Mouse (Mus musculus) Patski (cell line): ENCODE data around the gene Zmym3. TPM values are rescaled to one million over a fixed set of nuclear protein-coding genes. Genes with fewer than 3 reads are reported as not detected.
A peak's percentile ranks its signal among the peaks of the same experiment; 100 is the strongest.

ENCODE experiments used
- ATAC-seq: fragments of 100-300 bp; one replicate; pipeline ENCODE4 v1.8.0; 2021
- CTCF ChIA-PET: fragments of 350-600 bp; sonication (Branson Sonifier 250); formaldehyde crosslinking; loops from one replicate; lab custom pipeline; 2022; ENCODE audit warnings: inconsistent platforms; lab: Charles Lee
- POLR2A ChIA-PET: fragments of 350-600 bp; sonication (Branson Sonifier 250); formaldehyde crosslinking; loops from one replicate; lab custom pipeline; 2022; ENCODE audit warnings: antibody characterized with exemption, inconsistent platforms; lab: Charles Lee
- DNase-seq: peaks from one replicate; pipeline ENCODE4 v3.0.0-alpha.2; 2011; ENCODE audit warnings: low read depth, low spot score
- H3K27me3 ChIP-seq: fragments of 371-371 bp; one replicate; pipeline ENCODE4 v1.5.1; 2021
- CTCF ChIP-seq: fragments of 100-300 bp; IDR thresholded peaks from one replicate; pipeline ENCODE4 v1.5.1; 2021
- in situ Hi-C: fragments of 300-500 bp; cut with MboI; formaldehyde crosslinking; loops from 3 replicates; pipeline ENCODE4 v1.11.1; 2018; ENCODE audit warnings: low pct_unique_long_range_greater_than_20kb, mixed read lengths
- polyA plus RNA-seq: library from polyadenylated mRNA; unstranded; gene quantifications from one replicate; pipeline ENCODE4 v1.2.3, GENCODE M21; 2021

The Zmym3 gene
- polyA plus RNA-seq, 1 experiment from 2014 or later: 60.5 TPM

DNA sequence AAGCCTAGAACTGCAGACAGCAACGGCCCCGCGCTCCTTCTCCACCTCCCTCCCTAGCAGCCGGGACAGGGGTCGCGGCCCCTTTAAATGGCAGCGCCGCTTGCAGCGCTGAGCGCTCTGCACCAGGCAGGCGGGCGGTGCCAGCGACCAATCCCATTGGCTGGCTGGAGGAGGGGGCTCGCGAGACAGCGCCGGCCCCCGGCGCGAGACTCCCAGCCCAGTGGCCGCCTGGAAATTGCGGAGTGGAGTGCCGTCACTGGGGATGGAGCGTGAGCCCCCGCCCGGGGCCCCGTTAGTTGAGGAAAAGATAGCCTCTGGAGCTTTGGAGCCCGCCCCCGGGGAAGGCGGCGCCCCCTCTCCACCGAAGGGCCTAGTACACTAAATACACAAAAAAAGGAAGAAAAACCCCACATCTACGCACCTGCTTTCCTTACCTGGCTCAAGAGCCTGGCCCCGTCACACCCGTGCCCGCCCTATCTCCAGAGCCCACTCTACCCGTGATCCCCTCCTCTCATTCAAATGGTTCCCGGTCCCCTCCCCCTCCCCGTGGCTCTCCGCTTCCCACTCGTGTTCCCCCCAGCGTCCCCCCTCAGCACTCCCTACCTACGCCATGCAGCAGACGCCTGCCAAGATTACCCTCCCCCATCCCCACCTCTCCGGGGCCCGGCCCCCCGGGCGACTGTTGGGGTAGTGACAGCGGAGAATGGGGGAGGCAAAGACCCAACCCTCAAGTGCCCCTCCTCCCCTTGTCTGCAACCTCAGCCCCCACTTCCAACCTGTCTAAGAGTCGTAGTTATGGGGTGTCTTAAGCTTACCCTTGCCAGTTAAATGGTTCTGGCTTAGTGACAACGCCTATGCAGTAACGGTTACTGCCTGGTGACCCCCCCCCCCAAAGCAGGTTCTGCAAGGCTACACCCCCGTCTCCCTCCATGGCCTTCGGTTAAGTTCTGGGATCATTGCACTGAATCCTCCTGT lies 637 bp downstream of the Zmym3 start:
- POLR2A ChIA-PET: interaction anchor here (0.6 to 1.3 kb wide), 3 partner anchors 9 to 13 kb away, joined by 3 to 4 read pairs (median 4); partner anchors contain the start of gene Nono
- CTCF ChIA-PET: interaction anchor here (1.0 kb wide), 1 partner anchor 8 kb away, joined by 3 read pairs; the partner anchor contains the start of gene Nono
- ATAC-seq: peak; percentile 74
- no peak for DNase-seq
- H3K27me3 ChIP-seq: no peaks in the 10 kb centered on the region
- TF ChIP-seq CTCF: no peak
- in situ Hi-C loops: no loop called here

DNA sequence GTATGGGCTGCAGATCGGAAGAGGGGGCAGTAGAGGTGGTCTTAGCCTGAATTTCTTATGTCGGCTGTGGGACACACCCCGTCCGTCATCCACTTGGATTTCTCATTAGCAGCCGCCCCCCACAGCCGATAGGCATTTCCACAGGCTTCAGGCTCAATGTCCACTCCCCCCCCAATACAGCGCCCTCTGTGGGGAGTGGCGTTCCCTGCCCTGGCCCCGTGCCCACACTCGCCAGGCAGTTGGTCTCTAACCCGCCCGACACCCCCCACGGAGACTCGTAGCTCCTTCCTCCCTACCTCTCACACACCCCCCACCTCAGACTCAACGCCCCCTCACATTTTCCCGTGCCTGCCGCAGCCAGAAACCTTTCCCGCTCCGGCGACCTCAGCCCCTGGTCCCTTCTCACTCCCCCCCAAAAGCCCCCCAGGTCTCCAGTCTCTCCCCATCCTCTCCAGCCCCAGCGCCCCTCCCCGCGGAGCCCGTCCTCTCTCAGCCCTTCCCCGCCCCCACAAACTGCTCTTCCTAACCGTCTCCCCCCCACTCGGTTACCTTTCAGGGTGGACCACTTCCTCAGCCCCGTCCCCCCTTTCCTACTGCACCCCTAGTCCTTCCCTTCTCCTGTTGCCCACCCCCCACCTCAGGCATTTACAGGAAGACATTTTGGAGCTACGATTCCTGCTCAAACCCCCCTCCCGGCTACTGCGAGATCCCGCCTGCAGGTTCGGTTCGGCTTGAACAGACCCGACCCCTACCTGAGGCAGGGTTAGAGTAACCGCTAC lies 1.5 kb downstream of the Zmym3 start:
- ATAC-seq: no peak
- ChIA-PET CTCF (interaction anchor here (1.0 kb wide), 1 partner anchor 9 kb away, joined by 3 read pairs; the partner anchor contains the start of gene Nono), POLR2A (interaction anchor here (1.1 to 1.3 kb wide), 2 partner anchors 10 to 11 kb away, joined by 3 to 4 read pairs; partner anchors contain the start of gene Nono)
- DNase-seq: no peak
- H3K27me3 ChIP-seq: no peaks in the 10 kb centered on the region
- in situ Hi-C loops: no loop called here
- TF ChIP-seq CTCF: no peak

DNA sequence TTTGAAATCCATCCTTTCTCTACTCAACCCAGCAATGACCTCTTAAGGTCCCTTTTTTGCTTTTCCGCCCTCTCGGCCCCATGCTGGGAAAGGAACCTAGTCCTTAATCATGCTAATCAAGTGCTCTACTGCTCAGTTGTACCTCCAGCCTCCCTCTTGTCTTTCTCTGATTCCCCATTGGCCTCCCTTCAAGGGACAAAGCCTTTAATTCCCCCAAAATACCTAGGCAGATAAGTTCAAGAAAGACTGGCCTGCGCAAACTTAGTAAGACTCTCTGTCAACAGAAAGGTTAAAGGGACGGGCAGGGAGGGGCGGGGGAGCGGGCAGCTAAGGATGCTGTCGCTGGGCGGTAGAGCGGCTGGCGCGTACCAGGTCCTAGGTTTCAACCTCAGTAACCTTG lies 24.2 kb downstream of the Zmym3 start:
- TF ChIP-seq CTCF: no peak
- DNase-seq (no peak), ATAC-seq (no peak)
- H3K27me3 ChIP-seq: peaks cover 5% of the 10 kb centered on the region
- POLR2A ChIA-PET: no interaction called here
- in situ Hi-C loops: no loop called here
- CTCF ChIA-PET: no interaction called here

DNA sequence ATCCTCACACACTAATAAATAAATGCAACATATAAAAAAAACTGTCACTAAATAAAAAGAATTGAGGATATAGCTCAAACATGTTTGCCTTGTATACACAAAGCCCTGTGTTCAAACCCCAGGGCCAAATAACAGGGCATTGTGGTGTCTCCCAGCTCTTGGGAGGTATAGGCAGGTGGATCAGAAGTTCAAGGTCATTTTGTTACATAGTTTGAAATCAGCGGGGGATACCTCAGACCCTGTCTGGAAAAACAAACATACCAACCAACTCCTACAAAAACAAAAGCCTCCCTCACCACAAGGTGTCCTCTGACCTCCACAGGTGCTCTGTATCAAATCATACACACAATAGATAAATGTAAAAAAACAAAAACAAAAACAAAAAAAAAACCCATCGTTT lies 26.3 kb downstream of the Zmym3 start:
- DNase-seq (no peak), ATAC-seq (no peak)
- H3K27me3 ChIP-seq: peaks cover 5% of the 10 kb centered on the region

DNA sequence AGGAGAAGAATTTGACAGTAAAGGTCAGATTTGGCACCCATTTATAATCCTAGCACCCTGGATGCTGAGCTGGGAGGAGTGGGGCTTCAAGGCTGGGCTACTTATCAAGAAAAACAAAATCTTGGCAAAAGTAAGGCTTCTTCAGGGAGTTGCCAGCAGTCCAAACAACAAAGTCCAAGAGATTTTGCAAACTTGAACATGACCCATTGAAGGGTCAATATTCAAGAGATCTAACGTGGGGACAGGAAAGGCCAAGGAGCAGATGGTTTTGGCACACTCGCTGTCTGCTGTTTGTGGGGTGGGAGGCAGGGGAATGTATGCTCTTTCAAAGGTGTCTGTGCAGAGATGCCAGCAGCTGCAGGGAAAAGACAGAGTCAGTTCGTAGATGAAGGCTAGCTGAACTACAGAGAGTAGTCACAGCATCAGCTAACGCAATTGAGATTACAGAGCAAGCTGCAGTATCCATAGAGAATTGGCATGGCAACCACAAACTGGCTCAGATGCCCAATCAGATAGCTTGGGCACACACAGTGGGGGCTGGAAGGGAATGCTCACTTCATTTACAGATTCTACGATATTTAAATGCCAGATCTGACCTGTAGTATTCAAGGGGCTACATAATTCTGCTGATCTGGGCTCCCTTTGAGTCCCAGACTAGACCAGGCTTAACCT lies 31.6 kb downstream of the Zmym3 start:
- ChIA-PET CTCF (no interaction called here), POLR2A (no interaction called here)
- in situ Hi-C loops: no loop called here
- no peak for DNase-seq
- peaks cover 19% of the 10 kb centered on the region for H3K27me3 ChIP-seq
- TF ChIP-seq CTCF: no peak
- no peak for ATAC-seq

More for the DNA sequence above, 26.3 kb downstream of the Zmym3 start:
- no peak for TF ChIP-seq CTCF
- ChIA-PET CTCF (no interaction called here), POLR2A (no interaction called here)
- in situ Hi-C loops: no loop called here

DNA sequence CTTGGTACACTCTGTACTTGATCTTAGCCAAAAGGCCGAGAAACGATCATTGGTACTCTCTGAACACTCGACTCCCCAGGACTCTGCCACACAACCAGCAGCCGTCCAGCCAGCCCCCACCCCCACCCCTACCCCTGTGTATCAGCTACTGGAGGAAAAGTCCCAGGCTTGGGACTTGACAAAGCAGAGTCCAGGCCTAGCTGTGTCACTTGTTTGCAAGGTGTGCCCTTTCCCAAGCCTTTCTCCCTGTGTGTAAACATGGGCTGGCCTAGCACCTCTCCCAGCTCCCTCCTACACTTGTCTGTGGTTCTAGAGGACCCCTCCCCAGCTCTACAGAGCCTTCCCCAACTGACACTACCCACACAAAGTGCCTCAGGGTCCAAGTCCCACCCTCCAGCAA lies 34.4 kb downstream of the Zmym3 start:
- no peak for ATAC-seq
- POLR2A ChIA-PET: no interaction called here
- no peak for TF ChIP-seq CTCF
- in situ Hi-C loops: no loop called here
- DNase-seq: no peak
- H3K27me3 ChIP-seq: peaks cover 19% of the 10 kb centered on the region
- CTCF ChIA-PET: no interaction called here

DNA sequence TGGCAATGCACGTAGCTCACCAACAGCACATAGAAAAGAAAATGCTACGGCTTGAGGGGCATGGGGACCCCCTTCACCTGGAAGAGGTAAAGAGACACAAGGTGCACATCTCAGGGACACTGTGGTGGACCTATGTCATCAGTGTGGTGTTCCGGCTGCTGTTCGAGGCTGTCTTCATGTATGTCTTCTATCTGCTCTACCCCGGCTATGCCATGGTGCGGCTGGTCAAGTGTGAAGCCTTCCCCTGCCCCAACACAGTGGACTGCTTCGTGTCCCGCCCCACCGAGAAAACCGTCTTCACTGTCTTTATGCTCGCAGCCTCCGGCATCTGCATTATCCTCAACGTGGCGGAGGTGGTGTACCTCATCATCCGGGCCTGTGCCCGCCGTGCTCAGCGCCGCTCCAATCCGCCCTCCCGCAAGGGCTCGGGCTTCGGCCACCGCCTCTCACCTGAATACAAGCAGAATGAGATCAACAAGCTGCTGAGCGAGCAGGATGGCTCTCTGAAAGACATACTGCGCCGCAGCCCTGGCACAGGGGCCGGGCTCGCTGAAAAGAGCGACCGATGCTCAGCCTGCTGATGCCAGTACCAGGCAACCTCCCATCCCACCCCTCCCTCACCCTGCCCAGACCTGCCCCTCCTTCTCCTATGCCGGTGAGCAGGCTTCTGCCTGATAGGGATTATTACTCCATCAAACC lies 36.1 kb downstream of the Zmym3 start:
- no peak for TF ChIP-seq CTCF
- no peak for DNase-seq
- H3K27me3 ChIP-seq: peaks cover 19% of the 10 kb centered on the region
- in situ Hi-C loops: no loop called here
- ATAC-seq: no peak
- ChIA-PET CTCF (no interaction called here), POLR2A (no interaction called here)

DNA sequence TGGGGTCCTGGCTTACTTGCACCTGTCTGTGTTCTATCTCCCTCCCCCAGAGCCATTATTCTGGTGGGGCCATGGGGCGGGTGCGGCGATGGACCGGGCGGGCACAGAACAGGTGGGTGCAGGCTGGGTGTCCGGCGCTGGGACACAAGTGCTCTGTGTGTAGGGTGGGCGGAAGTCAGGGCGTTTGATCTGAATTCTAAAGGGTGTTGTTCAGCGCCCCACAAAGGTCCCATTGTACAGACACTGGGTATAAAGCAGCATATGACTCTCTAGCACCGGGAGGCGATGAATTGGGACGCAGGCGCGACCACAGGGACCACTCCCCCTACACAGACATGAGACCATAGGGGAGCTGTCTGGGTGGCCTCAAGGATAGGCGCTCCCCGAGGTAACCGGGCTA lies 37.2 kb downstream of the Zmym3 start:
- H3K27me3 ChIP-seq: peaks cover 16% of the 10 kb centered on the region
- CTCF ChIA-PET: no interaction called here
- no peak for TF ChIP-seq CTCF
- ATAC-seq (no peak), DNase-seq (no peak)
- in situ Hi-C loops: no loop called here
- POLR2A ChIA-PET: no interaction called here

DNA sequence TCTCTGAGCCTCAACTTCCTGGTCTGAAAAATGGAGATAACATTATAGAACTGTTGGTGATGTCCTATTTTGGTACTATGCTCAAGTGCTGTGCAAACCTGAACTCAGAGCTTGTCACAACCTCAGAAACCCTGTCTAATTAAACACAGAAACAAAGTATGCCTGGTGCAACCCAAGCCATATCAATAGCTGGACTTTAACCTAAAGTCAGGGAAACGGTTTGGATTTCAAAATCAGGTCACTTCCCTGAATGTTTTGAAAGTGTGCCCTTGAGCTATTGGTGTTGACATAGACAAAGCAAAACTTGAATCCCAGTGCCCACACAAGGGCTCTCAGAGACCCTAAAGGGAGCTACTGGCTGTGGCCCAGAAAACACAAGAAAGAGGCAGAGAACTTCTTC lies 40.9 kb downstream of the Zmym3 start:
- ChIA-PET CTCF (no interaction called here), POLR2A (no interaction called here)
- peaks cover 13% of the 10 kb centered on the region for H3K27me3 ChIP-seq
- DNase-seq (no peak), ATAC-seq (no peak)
- no peak for TF ChIP-seq CTCF
- in situ Hi-C loops: no loop called here

DNA sequence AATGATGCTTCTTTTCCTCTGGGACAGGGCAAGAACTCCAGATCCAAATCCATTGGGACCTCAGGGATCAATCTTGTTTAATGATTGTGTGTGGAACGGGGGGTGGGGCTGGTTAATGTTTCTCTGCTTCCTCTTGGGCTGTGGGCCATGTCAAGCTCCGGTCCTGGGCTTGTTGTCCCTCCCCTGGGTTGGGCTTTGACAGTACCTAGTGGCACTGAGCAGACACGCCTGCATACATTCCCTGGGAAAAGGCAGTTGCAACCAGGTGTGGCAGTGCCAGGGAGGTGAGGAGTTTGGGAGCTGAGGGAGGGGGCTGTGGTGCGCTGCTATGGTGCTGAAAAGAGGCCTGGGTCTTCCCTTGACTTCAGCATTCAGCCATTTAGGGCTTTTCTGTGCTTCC lies 43.6 kb downstream of the Zmym3 start:
- H3K27me3 ChIP-seq: peaks cover 14% of the 10 kb centered on the region
- ChIA-PET CTCF (no interaction called here), POLR2A (no interaction called here)
- DNase-seq (no peak), ATAC-seq (no peak)
- in situ Hi-C loops: no loop called here
- TF ChIP-seq CTCF: no peak
